Mouse (Mus musculus) 3134 (cell line): ENCODE data around the gene Atg9b.
"Not testable (repeated sequence)": the region's sequence is repeated elsewhere in the genome, so short reads cannot be mapped to it uniquely, and the experiment has no call there.

ENCODE experiments used
- DNase-seq: peaks from one replicate; pipeline ENCODE4 v3.0.0-alpha.2; 2011; ENCODE audit warnings: low spot score; ENCODE audit not compliant: insufficient read length; ENCODE audit errors: extremely low read depth

Gene Atg9b

GRCm38 (mm10) chr5:24405389-24405876 is 13.5 kb upstream of the Atg9b start:
- no peak for DNase-seq

GRCm38 (mm10) chr5:24404594-24405360 is 12.8 kb upstream of the Atg9b start:
- peak; percentile 72 for DNase-seq

- DNase-seq = no peak
Observed at GRCm38 (mm10) chr5:24401969-24402368, 10.0 kb upstream of the Atg9b start.

GRCm38 (mm10) chr5:24400911-24401605 is 9.1 kb upstream of the Atg9b start:
- DNase-seq = no peak

GRCm38 (mm10) chr5:24400362-24400761 is 8.4 kb upstream of the Atg9b start:
- DNase-seq = no peak

- no peak for DNase-seq
Observed at GRCm38 (mm10) chr5:24399686-24400085, 7.7 kb upstream of the Atg9b start.

- DNase-seq = not testable (repeated sequence)
Observed at GRCm38 (mm10) chr5:24396254-24396653, 4.3 kb upstream of the Atg9b start.

- DNase-seq = peak; percentile 97
Observed at GRCm38 (mm10) chr5:24394165-24394894, 2.4 kb upstream of the Atg9b start.

GRCm38 (mm10) chr5:24393392-24393997 is 1.6 kb upstream of the Atg9b start, which contains the start of gene Abcb8:
TSS of gene Abcb8 (plus strand) at chr5:24393663.
- peak; percentile 80 for DNase-seq

- peak; percentile 78 for DNase-seq
Observed at GRCm38 (mm10) chr5:24392724-24393123, 781 bp upstream of the Atg9b start.

GRCm38 (mm10) chr5:24389658-24390020 is 2.3 kb downstream of the Atg9b start:
- no peak for DNase-seq

- peak; percentile 61 for DNase-seq
Observed at GRCm38 (mm10) chr5:24389011-24389657, 2.8 kb downstream of the Atg9b start.

- no peak for DNase-seq
Observed at GRCm38 (mm10) chr5:24388246-24388915, 3.6 kb downstream of the Atg9b start.

- DNase-seq = no peak
Observed at GRCm38 (mm10) chr5:24387264-24388241, 4.4 kb downstream of the Atg9b start.

- DNase-seq = no peak
Observed at GRCm38 (mm10) chr5:24385887-24386550, 5.9 kb downstream of the Atg9b start.

- DNase-seq = no peak
Observed at GRCm38 (mm10) chr5:24385374-24385773, 6.6 kb downstream of the Atg9b start.

GRCm38 (mm10) chr5:24384407-24384806 is 7.5 kb downstream of the Atg9b start:
- DNase-seq = no peak
